Mouse (Mus musculus) stomach, embryonic 16.5 days (tissue): ENCODE measurements at regions not wholly inside any gene's neighbourhood (a gene's known extent, or its start where the extent isn't known, plus 50 kb on each side); places are given as distances from the start of the nearest gene placed in this dataset.
"Not testable (repeated sequence)": the region's sequence is repeated elsewhere in the genome, so short reads cannot be mapped to it uniquely, and the experiment has no call there.

Source experiments
- ATAC-seq: fragments of 200-750 bp; cut with Nextera tagmentation; 2 replicates; pipeline ENCODE4 v1.8.0; 2017; ENCODE audit warnings: moderate number of reproducible peaks, moderate TSS enrichment; ENCODE audit not compliant: insufficient read depth, low FRiP score
- H3K27ac ChIP-seq: fragments of 300-500 bp; sonication (generic); 2 replicates; pipeline ENCODE4 v1.5.1; 2014; ENCODE audit warnings: low read length
- H3K27me3 ChIP-seq: fragments of 300-500 bp; sonication (generic); 2 replicates; pipeline ENCODE4 v1.6.1; 2014; ENCODE audit warnings: low read length, control low read depth, mixed read lengths; ENCODE audit not compliant: control insufficient read depth, insufficient read depth
- H3K36me3 ChIP-seq: fragments of 300-500 bp; sonication (generic); 2 replicates; pipeline ENCODE4 v1.6.1; 2014; ENCODE audit warnings: low read length; ENCODE audit not compliant: control insufficient read depth, insufficient read depth
- H3K4me1 ChIP-seq: fragments of 300-500 bp; sonication (generic); 2 replicates; pipeline ENCODE4 v1.6.1; 2014; ENCODE audit warnings: low read length, control low read depth, mixed read lengths; ENCODE audit not compliant: control insufficient read depth, insufficient read depth
- H3K4me2 ChIP-seq: fragments of 300-500 bp; sonication (generic); 2 replicates; pipeline ENCODE4 v1.6.1; 2014; ENCODE audit warnings: low read depth, low read length, mixed read lengths
- H3K4me3 ChIP-seq: fragments of 300-500 bp; sonication (generic); replicated peaks from 2 replicates; pipeline ENCODE4 v1.5.1; 2014; ENCODE audit warnings: mild to moderate bottlenecking, low read length
- H3K9ac ChIP-seq: fragments of 300-500 bp; sonication (generic); 2 replicates; pipeline ENCODE4 v1.6.1; 2014; ENCODE audit warnings: low read length
- H3K9me3 ChIP-seq: fragments of 300-500 bp; sonication (generic); replicated peaks from 2 replicates; pipeline ENCODE4 v1.6.1; 2016; ENCODE audit warnings: low read length, control low read depth; ENCODE audit not compliant: control insufficient read depth
- WGBS: fragments of 180-500 bp; shearing (Covaris S2); extraction: QIAGEN DNeasy Blood & Tissue Kit; methylation state at CpG from one replicate; pipeline ENCODE4 v1.1.7; 2014; 5-methylcytosine and 5-hydroxymethylcytosine counted together

DNA sequence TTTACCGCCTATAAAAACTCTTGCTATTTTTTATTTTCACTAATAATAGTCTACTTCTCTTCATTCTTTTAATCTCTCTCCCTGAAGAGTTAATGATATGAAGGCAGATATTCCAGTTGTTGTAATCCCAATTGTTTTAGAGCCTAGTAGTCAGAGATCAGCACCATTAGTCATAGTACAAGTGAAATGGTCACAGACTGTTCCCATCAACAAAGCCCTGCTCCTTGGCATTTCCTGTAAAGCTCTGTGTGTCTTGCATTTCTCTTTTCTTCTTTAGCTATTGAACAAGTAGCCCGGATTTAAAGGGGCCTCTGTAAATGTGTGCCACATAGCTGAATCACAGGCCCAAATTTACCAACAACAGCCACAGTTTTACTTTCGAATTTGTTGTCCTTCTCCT lies 234.0 kb upstream of the Hand2 start:
- no peak overlapping the region for H3K4me3 ChIP-seq
- H3K27ac ChIP-seq, result no peak overlapping the region
- no peaks in the 10 kb centered on the region for H3K36me3 ChIP-seq
- WGBS, result 77% methylated on average over 3 of the region's 3 CpGs
- no peak overlapping the region for H3K9ac ChIP-seq
- no peak overlapping the region for H3K4me2 ChIP-seq
- H3K4me1 ChIP-seq, result no peaks in the 10 kb centered on the region
- H3K27me3 ChIP-seq, result no peaks in the 10 kb centered on the region
- H3K9me3 ChIP-seq, result no peaks in the 10 kb centered on the region
- no peak for ATAC-seq

DNA sequence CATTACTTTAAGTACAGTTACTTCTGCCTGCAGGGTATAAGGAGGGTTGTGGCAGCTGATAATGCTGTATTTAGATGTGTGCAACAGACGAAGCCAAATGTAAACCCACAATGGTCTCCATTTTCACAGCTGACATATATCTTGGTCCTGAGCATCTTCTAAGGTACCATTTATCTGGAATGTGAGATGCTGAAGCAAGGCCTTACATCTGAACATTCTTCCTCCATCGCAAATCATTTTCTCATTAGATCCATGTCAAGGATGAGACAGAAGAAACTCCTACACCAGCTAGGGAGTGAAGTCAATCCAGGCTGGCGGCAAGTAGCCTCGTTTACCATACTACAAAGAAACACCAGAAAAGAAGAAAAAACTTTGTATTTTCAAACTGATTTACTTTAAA lies 228.4 kb upstream of the Hand2 start:
- ATAC-seq, result no peak
- Histone ChIP-seq H3K9me3 (no peaks in the 10 kb centered on the region), H3K27me3 (no peaks in the 10 kb centered on the region), H3K4me1 (no peaks in the 10 kb centered on the region), H3K36me3 (no peaks in the 10 kb centered on the region), H3K4me2 (no peak overlapping the region), H3K27ac (no peak overlapping the region), H3K4me3 (no peak overlapping the region), H3K9ac (no peak overlapping the region)
- 86% methylated on average over 4 of the region's 4 CpGs for WGBS

DNA sequence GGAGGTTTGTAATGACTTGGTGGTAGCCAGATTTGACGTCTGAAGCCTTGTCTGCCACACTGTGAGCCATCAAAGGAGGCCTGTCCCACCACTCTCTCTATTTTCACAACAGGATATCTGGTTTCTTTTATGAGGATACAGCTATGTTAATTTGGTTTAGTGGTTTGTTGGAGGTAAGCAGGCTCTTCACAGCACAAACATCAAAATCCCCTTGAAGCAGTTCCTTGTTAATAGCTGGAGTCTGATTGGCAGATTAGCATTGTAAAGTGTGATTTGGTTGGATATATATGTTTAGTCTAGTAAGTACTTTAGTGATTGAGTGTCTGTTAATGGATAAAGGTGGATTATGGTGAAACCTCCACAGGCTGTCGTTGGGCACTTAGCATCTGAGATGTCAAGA lies 225.6 kb upstream of the Hand2 start:
- Histone ChIP-seq H3K4me3 (no peak overlapping the region), H3K9ac (no peak overlapping the region), H3K4me2 (no peak overlapping the region), H3K27ac (no peak overlapping the region), H3K27me3 (no peaks in the 10 kb centered on the region), H3K36me3 (no peaks in the 10 kb centered on the region), H3K4me1 (no peaks in the 10 kb centered on the region), H3K9me3 (no peaks in the 10 kb centered on the region)
- no peak for ATAC-seq
- WGBS, result 20% methylated on average over 2 of the region's 2 CpGs

DNA sequence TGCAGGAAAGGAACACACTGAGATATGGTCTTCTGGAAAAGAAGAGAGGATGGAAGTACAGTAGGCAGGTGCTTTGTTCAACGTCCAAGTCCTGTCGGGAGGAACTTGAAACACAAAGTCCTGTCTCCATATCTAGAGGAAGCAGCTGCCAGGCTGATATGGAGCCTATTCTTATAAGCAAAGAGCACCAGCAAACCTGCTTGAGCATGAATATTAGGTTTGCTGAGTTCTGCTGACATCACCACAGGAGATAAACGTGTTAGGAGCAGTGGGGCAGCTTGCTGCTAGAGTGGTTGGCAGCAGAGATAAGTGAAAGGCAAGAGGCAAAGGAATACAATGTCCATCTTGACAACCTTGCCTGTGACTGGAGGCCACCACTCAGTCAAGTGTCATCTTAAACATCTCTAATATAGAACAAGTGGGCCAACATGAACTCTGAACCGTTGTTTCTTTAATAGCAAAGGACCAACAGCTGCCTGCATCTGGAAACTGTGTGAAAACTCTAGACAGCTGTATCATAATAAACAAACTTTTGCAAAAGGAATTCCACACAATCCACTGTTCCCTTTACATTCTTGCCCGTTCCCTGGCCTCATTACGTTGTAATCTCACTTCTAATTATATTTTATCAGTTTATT lies 209.9 kb upstream of the Hand2 start:
- 38% methylated on average over 2 of the region's 6 CpGs for WGBS

DNA sequence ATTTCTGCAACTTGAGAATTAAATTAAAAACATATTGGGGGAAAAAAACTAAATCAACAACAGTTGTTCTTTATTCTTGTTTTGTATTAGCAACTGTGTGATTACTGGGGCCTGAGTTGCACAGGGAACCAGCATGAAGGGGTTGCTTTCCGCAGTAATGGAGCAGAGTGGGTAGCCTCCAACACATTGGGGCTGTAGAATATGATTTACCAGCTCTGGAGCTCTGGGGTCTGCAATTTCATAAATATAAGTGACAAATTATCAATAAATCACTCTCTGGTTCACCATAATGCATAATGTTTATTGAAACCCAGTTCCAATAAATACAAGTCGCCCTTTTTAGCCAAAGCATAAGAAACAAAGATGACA lies 209.4 kb upstream of the Hand2 start:
- Histone ChIP-seq H3K27me3 (no peaks in the 10 kb centered on the region), H3K4me1 (no peaks in the 10 kb centered on the region), H3K4me3 (no peak overlapping the region), H3K36me3 (no peaks in the 10 kb centered on the region), H3K4me2 (no peak overlapping the region), H3K9ac (no peak overlapping the region), H3K27ac (no peak overlapping the region), H3K9me3 (no peaks in the 10 kb centered on the region)
- ATAC-seq, result peak; percentile 52; the same call in 1 of the 2 replicates
- 34% methylated on average over 2 of the region's 2 CpGs for WGBS

More for the DNA sequence above, 209.9 kb upstream of the Hand2 start:
- not testable (repeated sequence) for H3K4me1 ChIP-seq, H3K27ac ChIP-seq, H3K4me2 ChIP-seq, H3K27me3 ChIP-seq, H3K4me3 ChIP-seq, H3K36me3 ChIP-seq, H3K9ac ChIP-seq, H3K9me3 ChIP-seq
- ATAC-seq, result peak; percentile 48; the same call in 1 of the 2 replicates

DNA sequence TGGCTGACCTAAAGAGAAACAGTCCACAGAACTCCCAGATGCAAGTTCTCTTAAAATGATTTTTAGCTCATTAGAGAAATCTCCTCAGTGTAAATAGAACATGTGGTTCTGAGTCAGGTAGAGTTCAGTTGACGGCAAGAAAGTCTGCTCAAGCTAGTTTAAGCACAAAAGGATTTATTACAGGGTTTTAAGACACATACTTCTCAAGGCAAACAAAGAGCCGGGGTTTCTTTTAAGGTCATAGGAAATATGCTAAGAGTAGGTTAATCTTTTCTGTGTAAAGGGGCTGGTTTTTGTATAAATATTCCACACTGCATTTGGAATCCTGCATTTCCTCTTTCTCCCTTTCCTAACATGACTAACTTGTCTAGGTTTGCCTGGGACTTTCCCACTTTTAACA lies 206.9 kb upstream of the Hand2 start:
- Histone ChIP-seq H3K9ac (no peak overlapping the region), H3K4me2 (no peak overlapping the region), H3K9me3 (no peaks in the 10 kb centered on the region), H3K4me3 (no peak overlapping the region), H3K4me1 (no peaks in the 10 kb centered on the region), H3K27me3 (no peaks in the 10 kb centered on the region), H3K27ac (peak overlapping the region; percentile 76; the same call in 1 of the 2 replicates), H3K36me3 (no peaks in the 10 kb centered on the region)
- WGBS, result 25% methylated on average over 2 of the region's 2 CpGs
- ATAC-seq, result peak; percentile 75; the same call in 1 of the 2 replicates

DNA sequence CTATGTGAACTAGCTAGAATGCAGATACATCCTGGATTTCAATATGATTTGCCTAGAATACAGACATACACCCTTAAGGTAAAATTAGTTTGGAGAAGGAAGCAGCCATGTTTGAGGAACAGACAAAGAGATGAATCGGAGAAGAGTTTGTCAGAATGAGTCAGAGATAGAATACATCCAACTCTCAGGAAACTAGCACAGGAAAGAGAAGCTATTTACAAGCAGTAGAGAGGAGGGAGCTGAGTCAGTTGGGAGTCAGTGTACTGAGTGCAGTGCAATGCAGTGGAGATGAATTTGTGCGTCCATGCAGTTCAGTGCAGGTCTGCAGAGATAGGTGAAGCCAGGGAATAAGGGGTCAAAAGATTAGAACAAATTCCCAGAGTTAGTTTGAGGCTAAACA lies 205.5 kb upstream of the Hand2 start:
- Histone ChIP-seq H3K4me3 (no peak overlapping the region), H3K4me2 (no peak overlapping the region), H3K36me3 (no peaks in the 10 kb centered on the region), H3K9me3 (no peaks in the 10 kb centered on the region), H3K27ac (no peak overlapping the region), H3K9ac (no peak overlapping the region), H3K4me1 (no peaks in the 10 kb centered on the region), H3K27me3 (no peaks in the 10 kb centered on the region)
- WGBS, result 89% methylated on average over 2 of the region's 2 CpGs
- no peak for ATAC-seq

DNA sequence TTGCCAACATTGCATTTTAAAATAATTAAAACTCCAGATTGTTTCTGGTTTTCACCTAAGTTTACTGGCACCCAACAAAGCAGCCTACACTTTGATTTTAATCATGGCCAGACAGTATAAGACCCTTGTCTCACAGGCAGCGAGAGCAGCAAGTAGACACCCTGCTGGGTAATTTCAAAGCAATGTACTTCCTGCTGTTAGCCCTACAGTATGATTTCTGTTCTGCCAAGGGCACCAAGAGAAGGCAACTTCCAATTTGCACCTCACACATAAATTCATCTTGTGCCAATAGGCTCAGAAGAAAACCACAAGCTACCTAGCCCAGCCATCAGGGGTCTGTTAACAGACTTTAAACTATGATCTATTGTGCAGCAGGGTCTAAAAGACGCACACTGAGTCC lies 186.7 kb upstream of the Hand2 start:
- no peak overlapping the region for H3K4me3 ChIP-seq
- H3K9ac ChIP-seq, result no peak overlapping the region
- H3K4me1 ChIP-seq, result no peaks in the 10 kb centered on the region
- H3K27ac ChIP-seq, result no peak overlapping the region
- ATAC-seq, result no peak
- no peak overlapping the region for H3K4me2 ChIP-seq
- H3K27me3 ChIP-seq, result no peaks in the 10 kb centered on the region
- no peaks in the 10 kb centered on the region for H3K36me3 ChIP-seq
- H3K9me3 ChIP-seq, result no peaks in the 10 kb centered on the region
- WGBS, result 63% methylated on average over 2 of the region's 2 CpGs

DNA sequence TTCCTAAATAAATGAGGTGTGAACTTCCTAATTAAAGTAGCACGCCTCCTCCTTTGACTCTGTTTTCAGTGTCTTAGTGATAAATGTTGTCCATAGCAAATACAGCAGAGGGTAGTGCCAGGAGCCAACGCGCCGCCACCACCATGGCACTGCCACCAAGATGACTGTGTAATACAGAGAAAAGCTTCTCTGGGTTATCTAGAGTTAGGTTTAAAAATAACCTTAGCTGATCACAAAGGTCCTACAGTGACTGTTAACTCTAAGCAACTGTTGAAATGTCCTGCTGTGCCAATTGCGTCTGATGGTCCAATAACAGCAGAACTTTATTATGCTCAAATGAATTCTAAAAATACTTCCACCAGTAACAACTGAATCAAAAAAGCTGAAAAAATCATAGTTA lies 186.1 kb upstream of the Hand2 start:
- 89% methylated on average over 5 of the region's 5 CpGs for WGBS
- Histone ChIP-seq H3K27ac (no peak overlapping the region), H3K9me3 (no peaks in the 10 kb centered on the region), H3K27me3 (no peaks in the 10 kb centered on the region), H3K36me3 (no peaks in the 10 kb centered on the region), H3K4me3 (no peak overlapping the region), H3K9ac (no peak overlapping the region), H3K4me2 (no peak overlapping the region), H3K4me1 (no peaks in the 10 kb centered on the region)
- no peak for ATAC-seq

DNA sequence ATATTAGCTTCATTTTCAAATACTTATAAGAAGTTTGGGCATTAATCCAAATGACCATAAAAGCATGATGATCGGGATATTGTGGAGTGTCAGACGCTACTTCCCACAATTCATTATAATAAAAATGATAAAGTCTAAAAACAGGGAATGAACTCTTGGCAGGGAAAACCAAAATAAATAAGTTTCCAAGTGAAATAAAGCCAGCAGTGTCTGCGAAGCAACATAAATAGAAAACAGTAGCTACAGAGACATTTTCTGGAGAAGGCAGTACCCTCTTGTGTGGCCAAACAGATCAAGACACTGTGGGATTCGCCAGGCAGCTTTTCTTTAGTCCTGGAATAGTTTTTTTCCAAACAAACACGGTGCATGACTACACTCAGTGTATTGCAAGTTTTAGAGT lies 172.7 kb upstream of the Hand2 start:
- Histone ChIP-seq H3K27me3 (no peaks in the 10 kb centered on the region), H3K27ac (no peak overlapping the region), H3K4me1 (0 out of 2 replicates have a peak, but pooled peaks cover 2% of the 10 kb centered on the region), H3K4me3 (no peak overlapping the region), H3K9me3 (no peaks in the 10 kb centered on the region), H3K9ac (no peak overlapping the region), H3K4me2 (no peak overlapping the region), H3K36me3 (no peaks in the 10 kb centered on the region)
- WGBS, result 52% methylated on average over 5 of the region's 5 CpGs
- no peak for ATAC-seq
